Mouse (Mus musculus) kidney, adult 10 weeks (tissue): ENCODE measurements around the gene Sympk. TPM values are rescaled to one million over a fixed set of nuclear protein-coding genes. Genes with fewer than 3 reads are reported as not detected.

ENCODE experiments used
- polyA plus RNA-seq: library from polyadenylated mRNA; stranded (reverse); fragments of 350-450 nt; fragmentation: Illumina TruSeq; extraction: RNeasy Lipid Tissue Mini Kit (QIAGEN cat#74804); gene quantifications from one replicate; pipeline ENCODE4 v1.2.3, GENCODE M21; 2014; ENCODE audit warnings: low read depth, low replicate concordance

The Sympk gene
- polyA plus RNA-seq, result 4.5 TPM

DNA sequence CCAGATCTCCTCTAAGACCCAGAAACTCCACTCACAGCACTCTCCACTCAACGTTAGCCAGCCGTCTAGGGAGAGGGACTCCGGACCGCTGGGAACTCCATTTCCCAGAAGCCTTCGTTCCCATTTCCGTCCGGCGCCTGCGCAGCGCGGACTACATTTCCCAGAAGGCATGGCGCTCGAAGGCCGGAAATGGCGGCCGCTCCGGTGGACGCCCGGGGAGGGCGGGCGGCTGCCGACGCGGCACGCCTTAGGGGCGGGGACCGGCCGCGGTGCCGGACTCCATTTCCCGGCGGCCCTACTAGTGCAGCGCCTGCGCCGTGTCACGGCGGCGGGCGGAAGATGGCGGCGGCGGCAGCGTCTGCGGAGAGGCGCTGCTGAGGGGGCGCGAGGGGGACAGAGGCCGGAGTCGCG lies at the start of gene Sympk:
Gene Sympk, plus strand, starts transcription at position 282 of the 411 bp plus-strand sequence.

DNA sequence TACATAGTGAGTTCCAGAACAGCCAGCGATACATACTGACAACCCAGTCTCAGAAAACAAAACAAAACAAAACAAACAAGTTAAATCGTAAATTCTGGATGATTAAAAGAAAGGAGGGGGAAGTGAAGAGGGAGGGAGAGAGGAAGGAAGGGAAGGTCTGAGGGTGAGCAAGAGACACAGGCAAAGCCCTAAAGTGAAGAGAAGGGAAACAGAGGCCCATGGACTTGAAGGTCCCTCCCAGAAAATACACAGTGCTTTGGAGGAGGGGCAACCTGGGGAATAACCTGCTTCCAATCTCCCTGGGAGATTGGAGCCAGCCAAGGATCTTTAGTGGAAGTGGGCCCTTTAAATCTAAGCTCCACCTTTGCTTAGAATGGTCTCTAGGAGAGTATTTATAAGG lies 37.1 kb upstream of the Sympk start, which contains the start of gene Nanos2:
Gene Nanos2, plus strand, starts transcription at position 301 of the 400 bp plus-strand sequence.

GRCm38 (mm10) chr7:18990601-18991295 lies 33.4 kb upstream of the Sympk start, which contains the start of gene Mypop:
Mypop (plus strand) TSS chr7:18991245.

GRCm38 (mm10) chr7:19003902-19004630 lies 20.1 kb upstream of the Sympk start, which contains the start of gene Irf2bp1:
Irf2bp1 (plus strand) TSS chr7:19004044.

DNA sequence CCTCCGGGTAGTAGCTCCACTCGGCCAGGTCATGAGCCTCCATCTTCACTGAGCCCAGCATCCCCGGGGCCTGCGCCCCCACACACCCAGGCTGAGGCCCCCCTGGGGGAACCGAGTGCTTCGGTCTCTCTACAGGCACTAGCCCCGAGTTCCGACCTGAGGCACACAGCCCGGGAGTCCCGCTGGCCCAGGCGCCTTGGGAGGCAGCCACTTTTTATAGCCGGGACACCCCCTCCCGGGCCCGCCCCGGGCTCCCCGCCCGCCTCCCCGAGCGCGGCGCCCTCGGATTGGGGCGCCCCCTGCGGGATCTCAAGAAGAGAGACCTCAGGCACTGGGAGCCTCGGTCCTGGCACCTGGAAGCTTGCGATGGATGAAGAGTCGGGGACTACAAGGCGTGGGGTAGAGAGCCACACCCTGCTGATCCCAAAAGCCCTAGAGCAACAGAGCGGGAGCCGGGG lies 791 bp upstream of the Sympk start, which contains the start of gene Foxa3:
Gene Foxa3, minus strand, starts transcription at position 182 of the 458 bp plus-strand sequence.

DNA sequence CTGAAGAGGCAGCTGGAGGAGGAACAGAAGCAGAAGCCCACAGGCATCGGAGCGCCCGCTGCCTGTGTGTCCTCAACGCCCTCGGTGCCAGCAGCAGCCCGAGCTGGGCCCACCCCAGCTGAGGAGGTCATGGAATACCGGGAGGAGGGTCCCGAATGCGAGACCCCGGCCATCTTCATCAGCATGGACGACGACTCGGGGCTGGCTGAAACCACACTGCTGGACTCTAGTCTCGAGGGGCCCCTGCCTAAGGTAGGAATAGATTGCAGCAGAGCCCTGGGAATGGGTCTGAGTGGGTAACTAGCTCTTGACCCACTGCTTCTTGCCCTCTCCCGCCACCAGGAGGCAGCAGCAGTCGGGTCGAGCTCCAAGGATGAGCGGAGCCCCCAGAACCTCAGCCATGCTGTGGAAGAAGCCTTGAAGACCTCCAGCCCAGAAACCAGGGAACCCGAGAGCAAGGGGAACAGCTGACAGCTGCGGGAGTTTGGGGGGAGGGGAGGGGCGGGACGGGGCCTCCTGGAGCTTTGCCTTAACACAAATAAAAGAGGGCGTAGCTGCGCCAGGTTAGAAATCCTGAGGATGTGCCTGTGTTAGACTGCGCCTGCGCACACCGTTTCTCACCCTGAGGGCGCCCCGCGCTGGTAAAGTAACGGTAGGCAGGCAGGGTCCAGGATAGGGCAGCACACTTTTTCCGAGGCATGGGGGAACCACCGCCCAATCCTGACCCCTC lies 30.0 kb downstream of the Sympk start, which contains the start of gene Rsph6a:
Gene Rsph6a, plus strand, starts transcription at position 644 of the 730 bp plus-strand sequence.

GRCm38 (mm10) chr7:19075723-19076585 lies 51.8 kb downstream of the Sympk start, which contains the start of gene Dmwd:
Dmwd (plus strand) TSS chr7:19076227.

GRCm38 (mm10) chr7:19083701-19084100 lies 59.5 kb downstream of the Sympk start, which contains the start of gene Dmpk:
Dmpk (plus strand) TSS chr7:19083849.

GRCm38 (mm10) chr7:19094471-19094825 lies 70.3 kb downstream of the Sympk start, which contains the start of gene Six5:
Six5 (plus strand) TSS chr7:19094594.

Other genes with a start within 250 kb of the Sympk start
- not detected for gene Psg19, start 225.9 kb upstream of the Sympk start, polyA plus RNA-seq
- not detected for gene Psg17, start 202.8 kb upstream of the Sympk start, polyA plus RNA-seq
- gene Mill2, start 184.4 kb upstream of the Sympk start, polyA plus RNA-seq, result 3.4 TPM
- not detected for gene Pglyrp1, start 153.0 kb upstream of the Sympk start, polyA plus RNA-seq
- 0.53 TPM for gene Ccdc61, start 114.0 kb upstream of the Sympk start, polyA plus RNA-seq
- 0.28 TPM for gene Nova2, start 98.5 kb upstream of the Sympk start, polyA plus RNA-seq
- not detected for gene Nanos2, start 37.0 kb upstream of the Sympk start, polyA plus RNA-seq
- 0.36 TPM for gene Mypop, start 33.1 kb upstream of the Sympk start, polyA plus RNA-seq
- 0.97 TPM for gene Irf2bp1, start 20.3 kb upstream of the Sympk start, polyA plus RNA-seq
- gene Foxa3, start 839 bp upstream of the Sympk start, polyA plus RNA-seq, result not detected
- gene Rsph6a, start 30.3 kb downstream of the Sympk start, polyA plus RNA-seq, result not detected
- gene Dmwd, start 51.9 kb downstream of the Sympk start, polyA plus RNA-seq, result 1.1 TPM
- 0.57 TPM for gene Dmpk, start 59.5 kb downstream of the Sympk start, polyA plus RNA-seq
- 0.57 TPM for gene Six5, start 70.2 kb downstream of the Sympk start, polyA plus RNA-seq
- gene Gm4969, start 94.0 kb downstream of the Sympk start, polyA plus RNA-seq, result not detected
- 0.36 TPM for gene Fbxo46, start 95.5 kb downstream of the Sympk start, polyA plus RNA-seq
- 5.9 TPM for gene Qpctl, start 124.9 kb downstream of the Sympk start, polyA plus RNA-seq
- gene Snrpd2, start 125.3 kb downstream of the Sympk start, polyA plus RNA-seq, result 0.44 TPM
- not detected for gene Gipr, start 141.8 kb downstream of the Sympk start, polyA plus RNA-seq
- not detected for gene Eml2, start 152.0 kb downstream of the Sympk start, polyA plus RNA-seq
- 1.8 TPM for gene Gpr4, start 188.2 kb downstream of the Sympk start, polyA plus RNA-seq
- gene Opa3, start 204.0 kb downstream of the Sympk start, polyA plus RNA-seq, result 12.2 TPM
- 16.0 TPM for gene Vasp, start 247.4 kb downstream of the Sympk start, polyA plus RNA-seq